Mouse (Mus musculus): ENCODE results near the gene Coro7.

GRCm38 (mm10) chr16:4684457-4684791 lies 4.8 kb upstream of the Coro7 start:
- TF ChIP-seq CTCF (IDR thresholded peaks at IDR 0.05; ENCODE audit: control insufficient read depth, insufficient read depth, insufficient read length) (no peak), MYOD1 (IDR thresholded peaks at IDR 0.05; ENCODE audit: control insufficient read depth, insufficient read length, low read depth) (no peak), CEBPB (IDR thresholded peaks at IDR 0.05; ENCODE audit: low read depth) (no peak)
